Mouse (Mus musculus) neural tube, embryonic 13.5 days (tissue): ENCODE measurements around the gene Fgfr2. TPM values are rescaled to one million over a fixed set of nuclear protein-coding genes. Genes with fewer than 3 reads are reported as not detected.
A peak's percentile ranks its signal among the peaks of the same experiment; 100 is the strongest.

ENCODE experiments used
- ATAC-seq: fragments of 200-750 bp; cut with Nextera tagmentation; 2 replicates; pipeline ENCODE4 v1.8.0; 2017; ENCODE audit warnings: low read depth, mild to moderate bottlenecking, moderate TSS enrichment, moderate library complexity
- H3K27ac ChIP-seq: fragments of 300-500 bp; sonication (generic); replicated peaks from 2 replicates; pipeline ENCODE4 v1.5.1; 2015; ENCODE audit warnings: moderate library complexity, mild to moderate bottlenecking, inconsistent platforms
- H3K27me3 ChIP-seq: fragments of 300-500 bp; sonication (generic); 2 replicates; pipeline ENCODE4 v1.6.1; 2015; ENCODE audit warnings: mild to moderate bottlenecking, inconsistent platforms
- H3K36me3 ChIP-seq: fragments of 300-500 bp; sonication (generic); 2 replicates; pipeline ENCODE4 v1.6.1; 2015; ENCODE audit warnings: mild to moderate bottlenecking, inconsistent platforms
- H3K4me1 ChIP-seq: fragments of 300-500 bp; sonication (generic); replicated peaks from 2 replicates; pipeline ENCODE4 v1.6.1; 2015; ENCODE audit warnings: inconsistent platforms
- H3K4me2 ChIP-seq: fragments of 300-500 bp; sonication (generic); 2 replicates; pipeline ENCODE4 v1.6.1; 2015; ENCODE audit warnings: inconsistent platforms, mild to moderate bottlenecking, moderate library complexity
- H3K4me3 ChIP-seq: fragments of 300-500 bp; sonication (generic); 2 replicates; pipeline ENCODE4 v1.5.1; 2015; ENCODE audit warnings: mild to moderate bottlenecking, inconsistent platforms
- H3K9ac ChIP-seq: fragments of 300-500 bp; sonication (generic); 2 replicates; pipeline ENCODE4 v1.6.1; 2015; ENCODE audit warnings: moderate library complexity, mild to moderate bottlenecking, inconsistent platforms
- H3K9me3 ChIP-seq: fragments of 300-500 bp; sonication (generic); 2 replicates; pipeline ENCODE4 v1.6.1; 2016; ENCODE audit warnings: inconsistent platforms
- WGBS: fragments of 180-500 bp; shearing (Covaris S2); methylation state at CpG from one replicate; pipeline ENCODE4 v1.1.7; 2015; 5-methylcytosine and 5-hydroxymethylcytosine counted together
- polyA plus RNA-seq: library from polyadenylated mRNA; unstranded; fragments of >200 nt; fragmentation: Nextera tagmentation; extraction: Ambion mirVana; gene quantifications from 2 replicates; pipeline ENCODE4 v1.2.1, GENCODE M21; 2015

Fgfr2 gene
- polyA plus RNA-seq, 1 experiment from 2014 or later, result 22.9 TPM

DNA sequence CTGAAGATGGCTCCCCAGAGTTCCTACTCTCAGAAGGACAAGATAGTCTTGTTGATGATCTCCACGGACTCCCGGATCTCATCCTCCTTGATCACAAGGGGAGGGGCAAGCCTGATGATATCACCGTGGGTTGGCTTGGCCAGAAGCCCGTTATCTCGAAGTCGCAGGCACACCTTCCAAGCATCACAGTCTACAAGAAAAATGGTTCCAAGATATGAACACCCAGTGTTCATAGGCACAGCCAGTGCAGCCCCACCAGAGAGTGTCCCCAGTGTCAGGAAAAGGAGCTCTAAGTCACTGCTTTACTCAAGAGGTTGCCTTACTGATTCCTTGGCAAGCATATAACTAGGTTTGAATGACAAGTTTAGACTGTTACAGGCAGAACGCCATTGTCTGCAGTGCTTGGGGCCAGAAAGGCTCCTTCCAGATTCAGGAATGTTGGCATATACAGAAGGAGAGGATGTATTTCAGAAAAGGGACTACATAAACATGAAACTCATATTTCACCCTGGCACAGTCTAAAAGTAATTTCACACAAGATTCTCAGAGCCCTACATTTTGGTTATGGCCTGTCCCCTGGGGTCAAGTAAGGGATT, 564.9 kb downstream of the Fgfr2 start:
- 83% methylated on average over 7 of the region's 7 CpGs for WGBS
- Histone ChIP-seq H3K36me3 (peaks cover 61% of the 10 kb centered on the region), H3K4me2 (no peak overlapping the region), H3K4me1 (no peaks in the 10 kb centered on the region; the same call in 1 of the 2 replicates), H3K27me3 (no peaks in the 10 kb centered on the region), H3K9me3 (no peaks in the 10 kb centered on the region), H3K4me3 (no peak overlapping the region), H3K27ac (no peak overlapping the region), H3K9ac (no peak overlapping the region)
- ATAC-seq, result no peak

DNA sequence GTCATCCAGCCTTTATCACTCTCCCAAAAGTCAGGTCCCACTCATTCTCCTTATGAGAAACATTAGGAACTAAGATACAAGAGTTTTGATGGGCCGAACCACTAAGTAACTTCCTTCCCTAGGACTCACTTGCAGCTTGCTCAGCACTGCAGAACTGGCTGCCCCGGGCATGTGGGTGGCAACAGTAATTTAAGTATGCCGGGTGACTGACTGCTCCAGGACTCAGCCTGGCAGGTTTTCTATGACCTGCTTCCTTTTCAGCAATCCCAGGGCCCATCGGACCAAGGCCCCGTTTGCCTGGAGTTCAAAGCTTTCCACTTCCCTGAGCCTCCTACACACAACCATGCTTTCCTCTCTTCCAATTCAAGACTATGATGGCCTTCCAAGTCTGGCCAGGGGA, 566.6 kb downstream of the Fgfr2 start:
- H3K9ac ChIP-seq, result no peak overlapping the region
- no peaks in the 10 kb centered on the region; the same call in 1 of the 2 replicates for H3K27me3 ChIP-seq
- H3K4me3 ChIP-seq, result no peak overlapping the region
- peaks cover 44% of the 10 kb centered on the region for H3K36me3 ChIP-seq
- 77% methylated on average over 5 of the region's 5 CpGs for WGBS
- H3K27ac ChIP-seq, result no peak overlapping the region
- no peak for ATAC-seq
- H3K4me1 ChIP-seq, result no peaks in the 10 kb centered on the region; the same call in 1 of the 2 replicates
- H3K9me3 ChIP-seq, result no peaks in the 10 kb centered on the region
- H3K4me2 ChIP-seq, result no peak overlapping the region

DNA sequence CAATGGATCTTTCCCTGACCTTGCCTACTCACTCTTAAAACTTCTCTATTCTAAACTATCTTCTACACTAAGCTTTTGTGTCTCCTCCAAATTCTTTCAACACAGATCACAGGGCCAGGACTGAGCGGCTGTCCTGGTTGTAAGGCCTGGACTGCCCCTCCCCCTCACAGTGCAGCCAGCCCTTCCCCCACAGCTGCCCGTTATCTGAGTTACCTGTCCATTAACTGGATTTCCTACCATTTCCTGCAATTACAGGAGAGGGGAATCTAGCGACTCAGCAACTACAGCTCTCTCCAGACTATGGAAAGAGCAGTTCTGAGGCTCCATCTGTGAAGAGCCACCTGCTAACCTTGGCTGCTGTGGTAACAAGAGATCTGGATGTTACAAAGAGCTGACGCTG, 567.2 kb downstream of the Fgfr2 start:
- 21% methylated on average over 4 of the region's 4 CpGs for WGBS
- Histone ChIP-seq H3K9me3 (no peaks in the 10 kb centered on the region), H3K36me3 (peaks cover 38% of the 10 kb centered on the region), H3K4me1 (peaks cover 6% of the 10 kb centered on the region), H3K4me2 (no peak overlapping the region), H3K27ac (no peak overlapping the region), H3K27me3 (no peaks in the 10 kb centered on the region; the same call in 1 of the 2 replicates), H3K9ac (no peak overlapping the region), H3K4me3 (no peak overlapping the region)
- ATAC-seq, result no peak

DNA sequence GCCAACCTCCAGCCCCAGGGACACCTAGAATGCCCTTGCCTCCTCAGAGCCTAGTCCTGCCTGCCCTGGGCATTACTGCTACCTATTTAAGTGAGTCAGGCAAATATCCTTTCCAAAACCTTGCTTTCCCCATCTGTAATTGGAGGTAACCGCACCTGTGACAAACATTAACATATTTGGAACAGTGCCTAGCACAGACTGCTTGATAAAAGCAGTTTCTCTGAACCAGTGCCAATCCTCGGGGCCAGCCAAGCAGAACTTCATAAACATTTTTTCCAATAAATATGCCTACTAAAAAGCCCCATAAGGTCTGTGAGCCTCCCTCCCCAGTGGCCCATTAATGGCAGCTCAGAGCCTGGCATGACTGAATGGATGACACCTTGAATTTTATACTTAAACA, 569.1 kb downstream of the Fgfr2 start:
- WGBS, result 59% methylated on average over 2 of the region's 2 CpGs

DNA sequence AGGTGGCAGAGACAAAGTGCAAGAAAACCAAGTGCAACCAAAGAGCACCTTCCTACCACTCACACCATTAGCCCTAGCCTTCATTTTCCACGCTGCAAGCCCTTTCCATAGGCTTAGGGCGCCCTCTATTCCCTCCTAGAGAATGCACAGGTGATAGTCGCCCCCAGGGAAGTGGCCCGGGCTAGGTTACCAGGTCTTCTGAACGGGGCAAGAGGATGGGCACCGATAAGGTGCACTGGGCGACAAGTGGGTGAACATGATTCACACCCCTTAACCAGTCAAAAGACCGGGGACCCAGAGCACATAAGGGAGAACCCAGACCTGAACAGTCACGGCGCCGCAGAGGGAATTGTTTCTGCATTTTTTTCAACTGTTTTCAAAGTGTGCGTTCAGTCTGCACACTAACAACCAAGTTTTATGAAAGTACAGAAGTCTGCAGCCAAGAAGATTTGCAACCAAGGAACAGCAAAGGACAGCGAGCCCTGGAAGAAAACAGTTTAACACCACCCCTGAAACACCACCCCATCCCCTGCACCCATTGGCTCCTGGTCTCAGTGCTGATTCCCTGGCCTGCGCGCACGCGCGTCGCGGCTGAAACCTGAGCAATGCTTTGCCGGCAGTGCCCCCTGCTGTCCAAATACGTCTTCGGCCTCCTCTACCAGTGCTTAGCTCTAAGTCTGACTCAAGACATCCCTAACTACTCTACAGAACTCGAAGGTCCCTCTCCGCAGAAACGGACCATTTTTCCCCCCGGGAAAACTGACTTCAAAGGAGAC, 571.6 kb downstream of the Fgfr2 start:
- 2% methylated on average over 27 of the region's 27 CpGs for WGBS
- Histone ChIP-seq H3K4me2 (peak overlapping the region; percentile 91), H3K9me3 (no peaks in the 10 kb centered on the region), H3K27ac (peak overlapping the region; percentile 42; the same call in 1 of the 2 replicates), H3K36me3 (no peaks in the 10 kb centered on the region), H3K9ac (peak overlapping the region; percentile 70), H3K4me3 (peak overlapping the region; percentile 50), H3K27me3 (no peaks in the 10 kb centered on the region; the same call in 1 of the 2 replicates), H3K4me1 (peaks cover 6% of the 10 kb centered on the region)
- ATAC-seq, result peak; percentile 96

More for the DNA sequence above, 569.1 kb downstream of the Fgfr2 start:
- H3K9ac ChIP-seq, result no peak overlapping the region
- no peaks in the 10 kb centered on the region; the same call in 1 of the 2 replicates for H3K27me3 ChIP-seq
- H3K4me3 ChIP-seq, result no peak overlapping the region
- H3K27ac ChIP-seq, result no peak overlapping the region
- H3K9me3 ChIP-seq, result no peaks in the 10 kb centered on the region
- peaks cover 19% of the 10 kb centered on the region for H3K36me3 ChIP-seq
- no peak for ATAC-seq
- peaks cover 6% of the 10 kb centered on the region for H3K4me1 ChIP-seq
- H3K4me2 ChIP-seq, result no peak overlapping the region

DNA sequence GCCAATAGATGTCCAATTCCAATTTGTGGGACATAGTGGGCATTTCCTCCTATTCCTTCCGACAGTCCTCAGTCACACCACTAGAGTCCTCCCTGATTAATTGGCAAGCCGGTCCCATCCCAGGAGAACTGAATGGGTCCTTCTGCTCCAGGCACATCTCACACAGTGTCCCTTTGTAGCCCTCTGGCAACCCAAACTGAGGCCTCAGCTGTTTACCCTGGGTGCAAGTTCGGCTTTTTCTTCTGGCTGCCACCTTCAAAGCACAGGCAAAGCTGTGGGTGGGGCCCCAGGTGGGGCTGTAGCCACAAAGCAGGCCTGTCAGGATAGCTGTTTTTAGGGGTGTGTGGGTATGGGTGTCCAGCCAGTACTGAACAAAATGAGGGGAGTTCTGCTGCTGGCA, 576.0 kb downstream of the Fgfr2 start:
- H3K9ac ChIP-seq, result no peak overlapping the region
- WGBS, result 72% methylated on average over 3 of the region's 3 CpGs
- H3K36me3 ChIP-seq, result no peaks in the 10 kb centered on the region
- H3K4me3 ChIP-seq, result no peak overlapping the region
- H3K27ac ChIP-seq, result no peak overlapping the region
- H3K4me2 ChIP-seq, result no peak overlapping the region
- no peaks in the 10 kb centered on the region for H3K9me3 ChIP-seq
- peaks cover 14% of the 10 kb centered on the region for H3K4me1 ChIP-seq
- H3K27me3 ChIP-seq, result no peaks in the 10 kb centered on the region
- no peak for ATAC-seq

DNA sequence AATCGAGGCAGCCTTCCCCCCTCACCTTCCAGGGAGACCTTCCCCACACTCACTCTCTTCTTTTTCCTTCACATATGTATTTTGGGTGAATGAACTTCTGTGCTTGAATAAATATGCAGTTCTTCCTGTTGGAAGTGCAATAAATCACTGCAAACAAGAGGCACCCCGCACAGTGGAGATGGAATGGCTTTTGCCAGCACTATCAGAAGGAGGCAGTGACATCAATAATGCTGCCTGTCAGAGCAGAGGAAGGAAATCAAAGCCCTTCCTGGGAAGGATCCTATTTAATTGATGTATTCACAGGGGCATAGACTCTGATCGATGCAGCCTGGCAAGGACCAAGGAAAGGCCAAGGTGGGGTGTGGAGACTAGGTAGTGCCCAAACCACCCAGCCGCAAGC, 580.7 kb downstream of the Fgfr2 start:
- Histone ChIP-seq H3K9ac (no peak overlapping the region), H3K4me1 (peaks cover 12% of the 10 kb centered on the region), H3K4me2 (no peak overlapping the region), H3K27me3 (no peaks in the 10 kb centered on the region), H3K4me3 (no peak overlapping the region), H3K36me3 (no peaks in the 10 kb centered on the region), H3K27ac (no peak overlapping the region), H3K9me3 (no peaks in the 10 kb centered on the region)
- 41% methylated on average over 4 of the region's 4 CpGs for WGBS
- 0 out of 2 replicates have a peak, but pooled peaks have one; percentile 63 for ATAC-seq

DNA sequence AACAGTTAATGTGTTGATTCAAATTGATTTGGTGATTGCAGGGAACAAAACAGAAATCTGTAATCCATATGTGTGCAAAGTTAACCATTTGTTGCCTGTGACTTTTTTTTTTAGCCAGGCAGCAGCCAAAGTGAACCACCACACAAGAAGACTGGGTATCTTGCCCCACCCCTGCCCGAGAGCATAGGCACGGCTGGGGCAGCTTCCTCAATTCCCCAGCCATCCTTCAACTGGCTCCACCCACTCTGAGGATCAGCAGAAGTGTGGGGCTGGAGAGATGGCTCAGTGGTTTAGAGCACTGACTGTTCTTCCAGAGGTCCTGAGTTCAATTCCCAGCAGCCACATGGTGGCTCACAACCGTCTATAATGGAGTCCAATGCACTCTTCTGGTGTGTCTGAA, 581.6 kb downstream of the Fgfr2 start:
- H3K9ac ChIP-seq, result no peak overlapping the region
- H3K4me2 ChIP-seq, result no peak overlapping the region
- H3K36me3 ChIP-seq, result no peaks in the 10 kb centered on the region
- WGBS, result 65% methylated on average over 3 of the region's 3 CpGs
- no peak overlapping the region for H3K27ac ChIP-seq
- no peaks in the 10 kb centered on the region for H3K27me3 ChIP-seq
- no peak overlapping the region for H3K4me3 ChIP-seq
- H3K9me3 ChIP-seq, result no peaks in the 10 kb centered on the region
- H3K4me1 ChIP-seq, result peaks cover 12% of the 10 kb centered on the region
- no peak for ATAC-seq

DNA sequence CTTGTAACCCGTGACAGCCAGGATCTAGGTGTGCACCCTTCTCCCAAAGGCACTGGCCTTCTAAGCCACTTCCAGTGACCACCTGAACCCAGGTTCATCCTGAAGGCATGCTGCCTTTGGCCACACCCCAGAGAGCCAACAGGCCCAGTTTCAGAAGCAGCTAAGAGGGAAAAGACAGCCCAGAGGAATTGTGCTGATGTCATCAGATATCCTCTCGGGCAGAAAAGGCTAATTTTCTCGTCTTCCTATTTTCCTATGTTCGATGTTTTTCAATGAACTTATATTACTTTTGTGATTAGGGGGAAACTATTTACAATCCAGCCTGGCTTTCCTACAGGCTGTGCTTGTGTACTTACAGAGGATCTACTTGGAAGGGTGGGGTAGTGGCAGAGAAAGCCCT, 582.6 kb downstream of the Fgfr2 start:
- no peak overlapping the region for H3K27ac ChIP-seq
- no peak overlapping the region for H3K4me2 ChIP-seq
- no peak overlapping the region for H3K9ac ChIP-seq
- H3K4me3 ChIP-seq, result no peak overlapping the region
- WGBS, result 83% methylated on average over 4 of the region's 4 CpGs
- H3K4me1 ChIP-seq, result peaks cover 12% of the 10 kb centered on the region
- H3K27me3 ChIP-seq, result no peaks in the 10 kb centered on the region
- H3K9me3 ChIP-seq, result no peaks in the 10 kb centered on the region
- H3K36me3 ChIP-seq, result no peaks in the 10 kb centered on the region
- ATAC-seq, result no peak

DNA sequence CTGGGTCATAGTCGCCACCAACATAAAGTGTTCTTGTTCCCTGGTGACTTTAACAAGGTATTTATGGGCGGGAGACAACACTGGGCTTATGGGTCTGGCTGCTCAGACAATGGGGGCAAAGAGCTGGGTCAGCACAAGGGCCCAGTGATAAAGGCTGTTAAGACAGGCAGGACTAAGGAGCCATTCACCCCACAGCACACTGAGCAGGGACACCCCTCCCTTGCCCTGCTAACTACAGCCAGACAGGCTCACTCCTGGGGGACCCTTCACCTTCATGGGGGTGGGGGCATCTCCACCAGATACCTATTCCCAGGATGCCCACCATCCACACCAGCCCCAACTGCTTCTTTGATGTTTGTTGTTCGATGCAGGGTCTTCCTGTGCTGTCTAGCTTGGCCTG, 593.9 kb downstream of the Fgfr2 start:
- no peak for ATAC-seq
- WGBS, result 39% methylated on average over 3 of the region's 3 CpGs

DNA sequence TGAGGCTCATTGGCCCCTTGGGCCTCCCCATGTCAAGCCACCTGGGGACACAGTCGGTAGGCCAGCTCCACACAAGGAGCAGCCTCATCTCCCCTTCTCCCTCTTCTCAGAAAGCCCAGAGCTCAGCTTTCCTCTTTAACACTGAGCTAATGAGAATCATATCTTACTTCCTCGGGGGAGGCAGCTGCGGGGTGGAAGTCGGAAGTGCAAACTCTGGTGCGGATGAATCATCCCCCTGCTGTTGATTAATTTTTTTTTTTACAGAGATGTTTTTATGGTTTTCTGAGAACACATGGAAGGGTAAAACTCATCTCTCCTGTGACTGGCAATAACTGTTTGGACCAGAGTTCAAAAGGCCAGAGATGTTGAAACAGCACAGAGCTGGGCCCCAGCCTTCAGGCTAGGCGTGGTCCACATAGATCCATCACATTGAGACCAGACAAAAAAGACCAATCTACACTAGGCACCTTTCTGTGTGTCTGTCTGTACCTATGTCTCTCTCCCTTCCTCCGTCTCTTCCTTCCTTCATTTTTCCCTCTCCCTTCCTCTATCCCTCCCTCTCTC, 609.6 kb downstream of the Fgfr2 start:
- Histone ChIP-seq H3K27me3 (no peaks in the 10 kb centered on the region; the same call in 1 of the 2 replicates), H3K36me3 (no peaks in the 10 kb centered on the region), H3K9ac (no peak overlapping the region), H3K4me1 (no peaks in the 10 kb centered on the region), H3K4me2 (no peak overlapping the region), H3K9me3 (no peaks in the 10 kb centered on the region), H3K4me3 (no peak overlapping the region), H3K27ac (no peak overlapping the region)
- no peak for ATAC-seq
- WGBS, result 83% methylated on average over 7 of the region's 7 CpGs

More for the DNA sequence above, 593.9 kb downstream of the Fgfr2 start:
- Histone ChIP-seq H3K4me2 (no peak overlapping the region), H3K4me3 (no peak overlapping the region), H3K27me3 (no peaks in the 10 kb centered on the region), H3K4me1 (no peaks in the 10 kb centered on the region), H3K9me3 (no peaks in the 10 kb centered on the region), H3K36me3 (no peaks in the 10 kb centered on the region), H3K9ac (no peak overlapping the region), H3K27ac (no peak overlapping the region)

DNA sequence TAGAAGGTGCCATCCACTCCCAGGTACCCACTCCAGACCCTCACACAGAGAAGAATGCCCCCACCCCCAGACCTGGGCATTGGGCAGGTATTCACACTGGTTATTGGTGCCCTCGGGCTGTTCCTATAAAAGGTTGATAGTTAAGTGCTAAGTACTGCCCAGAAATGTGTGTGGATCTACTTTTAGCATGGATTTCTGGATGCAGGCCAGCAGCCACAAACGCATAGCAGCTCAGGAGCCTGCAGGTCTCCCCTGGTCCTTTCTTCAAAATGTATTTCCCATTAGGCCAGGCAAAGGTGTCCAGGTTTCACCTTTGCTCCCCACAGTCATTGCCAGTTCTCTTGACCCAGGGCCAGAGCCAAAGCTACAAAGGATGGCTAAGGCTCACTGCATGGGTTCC, 614.0 kb downstream of the Fgfr2 start:
- Histone ChIP-seq H3K4me1 (no peaks in the 10 kb centered on the region), H3K27ac (no peak overlapping the region), H3K9me3 (no peaks in the 10 kb centered on the region), H3K4me2 (no peak overlapping the region), H3K4me3 (no peak overlapping the region), H3K9ac (no peak overlapping the region), H3K27me3 (no peaks in the 10 kb centered on the region; the same call in 1 of the 2 replicates), H3K36me3 (no peaks in the 10 kb centered on the region)
- 67% methylated on average over 2 of the region's 2 CpGs for WGBS
- ATAC-seq, result no peak
